Mouse (Mus musculus) gastrocnemius, postnatal 14 days (tissue): ENCODE measurements around the gene Vamp2. TPM values are rescaled to one million over a fixed set of nuclear protein-coding genes. Genes with fewer than 3 reads are reported as not detected.
A peak's percentile ranks its signal among the peaks of the same experiment; 100 is the strongest.

Experiments used
- DNase-seq: peaks from one replicate; pipeline ENCODE4 v3.0.0; 2021; ENCODE audit warnings: mixed read lengths
- intact Hi-C: fragments of 180-260 bp; cut with DNase I; formaldehyde crosslinking; loops from one replicate; pipeline ENCODE4 v1.15.1; 2025; ENCODE audit warnings: low total_unique reads
- total RNA-seq, 2 experiments: library from RNA; stranded (reverse); gene quantifications; 2 replicates each; pipeline ENCODE4 v1.2.3; 2021

The Vamp2 gene
- total RNA-seq, 2 experiments from 2014 or later = 37.9 to 39.7 TPM

- intact Hi-C loops = loop anchor here (5.0 kb wide), 1 partner anchor 56 kb away; no protein-coding TSS in a partner anchor
- DNase-seq = peak; percentile 83
Measured at GRCm38 (mm10) chr11:69123056-69123692, 34.9 kb downstream of the Vamp2 start.

- intact Hi-C loops = loop anchor here (5.0 kb wide), 1 partner anchor 57 kb away; no protein-coding TSS in a partner anchor
- DNase-seq = peak; percentile 84
Measured at GRCm38 (mm10) chr11:69123693-69124497, 35.6 kb downstream of the Vamp2 start.

- intact Hi-C loops = loop anchor here (5.0 kb wide), 1 partner anchor 57 kb away; no protein-coding TSS in a partner anchor
- no peak for DNase-seq
Measured at GRCm38 (mm10) chr11:69124498-69124847, 36.2 kb downstream of the Vamp2 start.

- intact Hi-C loops = no loop called here
- no peak for DNase-seq
Measured at GRCm38 (mm10) chr11:69125041-69125851, 37.0 kb downstream of the Vamp2 start.

GRCm38 (mm10) chr11:69125852-69125918 is 37.4 kb downstream of the Vamp2 start, which contains the start of gene Aloxe3:
Gene Aloxe3, plus strand, starts transcription at chr11:69125896.
- intact Hi-C loops = no loop called here
- no peak for DNase-seq

GRCm38 (mm10) chr11:69125919-69126705 is 37.8 kb downstream of the Vamp2 start:
- intact Hi-C loops = no loop called here
- DNase-seq = no peak

- intact Hi-C loops = no loop called here
- DNase-seq = no peak
Measured at GRCm38 (mm10) chr11:69126706-69127095, 38.4 kb downstream of the Vamp2 start.

GRCm38 (mm10) chr11:69128426-69129122 is 40.3 kb downstream of the Vamp2 start:
- no peak for DNase-seq
- intact Hi-C loops = no loop called here

GRCm38 (mm10) chr11:69133566-69133922 is 45.3 kb downstream of the Vamp2 start:
- intact Hi-C loops = no loop called here
- DNase-seq = no peak

GRCm38 (mm10) chr11:69133923-69134621 is 45.8 kb downstream of the Vamp2 start:
- intact Hi-C loops = no loop called here
- no peak for DNase-seq

GRCm38 (mm10) chr11:69134622-69134968 is 46.3 kb downstream of the Vamp2 start:
- no peak for DNase-seq
- intact Hi-C loops = no loop called here

GRCm38 (mm10) chr11:69135361-69135760 is 47.1 kb downstream of the Vamp2 start:
- DNase-seq = no peak
- intact Hi-C loops = no loop called here

Other genes with a start within 250 kb of the Vamp2 start
- 10 to 100 TPM; 54.3 to 61.1 TPM for gene Ndel1, start 216.6 kb upstream of the Vamp2 start, total RNA-seq
- gene Rnf222, start 199.9 kb upstream of the Vamp2 start, total RNA-seq = not detected
- gene Rpl26, start 186.9 kb upstream of the Vamp2 start, total RNA-seq = 100 to 1,000 TPM; 791 to 878 TPM
- gene Odf4, start 161.4 kb upstream of the Vamp2 start, total RNA-seq = not detected
- gene Arhgef15, start 131.0 kb upstream of the Vamp2 start, total RNA-seq = 10 to 100 TPM; 10.7 to 13.8 TPM
- gene Slc25a35, start 120.4 kb upstream of the Vamp2 start, total RNA-seq = 1 to 10 TPM; 4.3 to 5.7 TPM
- 10 to 100 TPM; 54.2 to 57.7 TPM for gene Rangrf, start 113.3 kb upstream of the Vamp2 start, total RNA-seq
- 1 to 10 TPM; 5.6 to 7.3 TPM for gene Pfas, start 80.0 kb upstream of the Vamp2 start, total RNA-seq
- gene Ctc1, start 72.6 kb upstream of the Vamp2 start, total RNA-seq = 1 to 10 TPM; 7.5 to 8.1 TPM
- gene Aurkb, start 42.8 kb upstream of the Vamp2 start, total RNA-seq = 1 to 10 TPM; 4.2 to 4.4 TPM
- 10 to 100 TPM; 13.5 to 14.3 TPM for gene Borcs6, start 28.8 kb upstream of the Vamp2 start, total RNA-seq
- 1 to 10 TPM; 2.9 to 4.7 TPM for gene Tmem107, start 17.7 kb upstream of the Vamp2 start, total RNA-seq
- gene Per1, start 6.7 kb downstream of the Vamp2 start, total RNA-seq = 10 to 100 TPM; 22.1 to 77.5 TPM
- under 1 TPM in 1 of 2 experiments, not detected in 1; 0.10 TPM for gene Hes7, start 31.9 kb downstream of the Vamp2 start, total RNA-seq
- under 1 TPM in 1 of 2 experiments, not detected in 1; 0.18 TPM for gene 9130213A22Rik, start 34.1 kb downstream of the Vamp2 start, total RNA-seq
- gene Aloxe3, start 37.4 kb downstream of the Vamp2 start, total RNA-seq = not detected
- gene Alox12b, start 68.5 kb downstream of the Vamp2 start, total RNA-seq = not detected
- gene Alox8, start 109.4 kb downstream of the Vamp2 start, total RNA-seq = not detected
- not detected for gene Gucy2e, start 148.5 kb downstream of the Vamp2 start, total RNA-seq
- 1 to 10 TPM; 2.5 to 3.2 TPM for gene Cntrob, start 235.3 kb downstream of the Vamp2 start, total RNA-seq
- 10 to 100 TPM; 52.3 to 54.1 TPM for gene Trappc1, start 235.5 kb downstream of the Vamp2 start, total RNA-seq
- under 1 TPM; 0.18 to 0.24 TPM for gene Kcnab3, start 237.8 kb downstream of the Vamp2 start, total RNA-seq